Mouse (Mus musculus) heart, adult 18-20 months (tissue): ENCODE measurements around the gene Rims3. TPM values are rescaled to one million over a fixed set of nuclear protein-coding genes. Genes with fewer than 3 reads are reported as not detected.
A peak's percentile ranks its signal among the peaks of the same experiment; 100 is the strongest.

ENCODE experiments used
- DNase-seq, 2 experiments: peaks; one replicate each; pipeline ENCODE4 v3.0.0; 2021 to 2022; ENCODE audit warnings: mixed read lengths in 1 of 2
- total RNA-seq, 2 experiments: library from RNA; stranded (reverse); gene quantifications; 2 replicates each; pipeline ENCODE4 v1.2.3; 2021

The Rims3 gene
- total RNA-seq, 2 experiments from 2014 or later: 0.05 TPM; not detected in 1

- no peak for DNase-seq
These were observed 39.2 kb downstream of the Rims3 start for GRCm38 (mm10) chr4:120893656-120894401.

GRCm38 (mm10) chr4:120894584-120894983, 40.0 kb downstream of the Rims3 start:
- no peak for DNase-seq

GRCm38 (mm10) chr4:120895226-120895625, 40.6 kb downstream of the Rims3 start:
- DNase-seq: no peak

GRCm38 (mm10) chr4:120895810-120896584, 41.4 kb downstream of the Rims3 start:
- no peak for DNase-seq

GRCm38 (mm10) chr4:120904533-120904932, 49.9 kb downstream of the Rims3 start:
- no peak for DNase-seq

- DNase-seq: no peak
These were observed 51.0 kb downstream of the Rims3 start for GRCm38 (mm10) chr4:120905644-120906043.

- peak; percentile 30 to 74 for DNase-seq
These were observed 55.0 kb downstream of the Rims3 start for GRCm38 (mm10) chr4:120909558-120910150.

GRCm38 (mm10) chr4:120911086-120911485, 56.5 kb downstream of the Rims3 start:
- DNase-seq: peak; percentile 22 to 45

- no peak for DNase-seq
These were observed 58.2 kb downstream of the Rims3 start for GRCm38 (mm10) chr4:120912866-120913265.

GRCm38 (mm10) chr4:120913443-120913842, 58.8 kb downstream of the Rims3 start:
- no peak for DNase-seq

- no peak for DNase-seq
These were observed 59.2 kb downstream of the Rims3 start for GRCm38 (mm10) chr4:120913861-120914260.

- no peak for DNase-seq
These were observed 59.9 kb downstream of the Rims3 start for GRCm38 (mm10) chr4:120914501-120914900.

- DNase-seq: no peak
These were observed 66.8 kb downstream of the Rims3 start for GRCm38 (mm10) chr4:120921461-120921860.

- peak; percentile 90 to 92 for DNase-seq
These were observed 70.1 kb downstream of the Rims3 start, which contains the start of gene Exo5 for GRCm38 (mm10) chr4:120924554-120925299. TSS of gene Exo5 (minus strand) at chr4:120925017.

GRCm38 (mm10) chr4:120925386-120925785, 70.8 kb downstream of the Rims3 start:
- peak; percentile 42 to 49 for DNase-seq

GRCm38 (mm10) chr4:120928686-120929085, 74.1 kb downstream of the Rims3 start:
- no peak for DNase-seq

- no peak for DNase-seq
These were observed 76.1 kb downstream of the Rims3 start for GRCm38 (mm10) chr4:120930736-120931135.

GRCm38 (mm10) chr4:120935006-120935405, 80.4 kb downstream of the Rims3 start:
- no peak for DNase-seq
